Mouse (Mus musculus): Measurements from ENCODE around the gene Crtc2. TPM values are rescaled to one million over a fixed set of nuclear protein-coding genes. Genes with fewer than 3 reads are reported as not detected.
"Not testable (repeated sequence)": the region's sequence is repeated elsewhere in the genome, so short reads cannot be mapped to it uniquely, and the experiment has no call there.

The Crtc2 gene
- polyA plus RNA-seq, 1 experiment from 2014 or later = 28.4 TPM

DNA sequence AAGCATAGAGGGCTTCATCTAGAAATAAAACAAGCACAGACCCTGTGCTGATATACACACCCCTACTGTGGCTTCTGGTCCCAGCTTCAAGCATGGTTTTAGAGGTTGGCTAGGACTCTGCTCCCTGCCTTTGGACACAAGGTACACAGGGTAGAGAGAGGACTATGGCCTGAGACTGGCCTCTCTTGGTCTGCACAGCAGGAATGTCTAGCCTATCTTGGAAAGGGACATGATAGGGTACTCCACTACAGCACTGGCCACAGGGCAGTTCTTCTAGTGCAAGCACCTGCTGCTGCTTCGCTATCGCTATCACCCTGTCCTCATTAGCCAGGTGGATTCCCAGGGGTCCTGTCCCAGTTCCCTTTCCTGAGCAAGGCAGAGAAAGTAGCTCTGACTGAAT, 12.7 kb upstream of the Crtc2 start:
- ATAC-seq (ENCODE audit: low read depth) = no peak
- Histone ChIP-seq H3K4me1 (replicated peaks; ENCODE audit: control insufficient read depth, insufficient read depth, low read length) (peaks cover 4% of the 10 kb centered on the region; the same call in 1 of the 2 replicates), H3K4me2 (ENCODE audit: low read depth, low read length) (no peak overlapping the region), H3K4me3 (ENCODE audit: low read length) (no peak overlapping the region), H3K9ac (ENCODE audit: low read length) (no peak overlapping the region), H3K27ac (ENCODE audit: low read length) (no peak overlapping the region), H3K9me3 (ENCODE audit: control insufficient read depth, low read length) (no peaks in the 10 kb centered on the region), H3K27me3 (ENCODE audit: control insufficient read depth, insufficient read depth, low read depth, low read length) (no peaks in the 10 kb centered on the region), H3K36me3 (ENCODE audit: control insufficient read depth, insufficient read depth, low read length) (no peaks in the 10 kb centered on the region)
- 93% methylated on average over 2 of the region's 2 CpGs for WGBS

DNA sequence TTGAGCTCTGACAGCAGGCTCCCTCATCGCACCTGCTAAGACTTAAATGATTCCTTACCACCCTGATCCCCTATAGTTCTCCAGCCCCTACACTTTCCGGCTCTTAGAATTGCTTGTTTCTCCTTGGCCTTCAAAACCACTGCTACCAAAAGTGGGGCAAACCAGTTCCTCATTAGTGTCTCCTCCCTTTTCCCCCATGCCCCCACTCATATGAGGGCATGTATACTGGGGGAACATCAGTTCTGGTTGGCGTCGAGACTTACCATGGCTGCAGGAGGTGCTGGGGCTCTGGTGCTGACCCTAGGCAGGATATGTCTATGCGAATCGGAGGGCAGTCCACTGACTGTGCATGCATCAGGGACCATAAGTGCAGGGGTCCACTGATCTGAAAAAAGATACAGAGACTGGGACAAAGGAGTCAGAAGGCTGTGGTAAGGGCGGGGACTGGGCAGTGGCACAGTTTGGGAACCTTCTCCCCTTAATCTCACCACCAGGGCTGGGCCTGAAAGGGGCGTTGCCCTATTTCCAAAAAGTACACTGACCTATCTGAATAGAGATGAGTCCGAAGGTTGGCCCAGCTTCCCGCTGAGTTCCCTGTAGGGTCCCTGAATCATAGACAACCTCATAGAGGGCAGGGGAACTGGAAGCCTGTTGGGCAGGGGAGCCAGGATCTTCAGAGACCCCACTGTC, 12.1 kb upstream of the Crtc2 start:
- no peak for ATAC-seq (ENCODE audit: low read depth)
- no peak overlapping the region for H3K4me3 ChIP-seq (ENCODE audit: low read length)
- no peak overlapping the region for H3K4me2 ChIP-seq (ENCODE audit: low read depth, low read length)
- peaks cover 4% of the 10 kb centered on the region; the same call in 1 of the 2 replicates for H3K4me1 ChIP-seq (replicated peaks; ENCODE audit: control insufficient read depth, insufficient read depth, low read length)
- H3K27ac ChIP-seq (ENCODE audit: low read length) = no peak overlapping the region
- no peaks in the 10 kb centered on the region for H3K36me3 ChIP-seq (ENCODE audit: control insufficient read depth, insufficient read depth, low read length)
- no peak overlapping the region for H3K9ac ChIP-seq (ENCODE audit: low read length)
- WGBS = 83% methylated on average over 10 of the region's 10 CpGs
- H3K9me3 ChIP-seq (ENCODE audit: control insufficient read depth, low read length) = no peaks in the 10 kb centered on the region
- no peaks in the 10 kb centered on the region for H3K27me3 ChIP-seq (ENCODE audit: control insufficient read depth, insufficient read depth, low read depth, low read length)

- no peaks in the 10 kb centered on the region for H3K27me3 ChIP-seq (ENCODE audit: control insufficient read depth, insufficient read depth, low read depth, low read length)
- H3K4me2 ChIP-seq (ENCODE audit: low read depth, low read length) = peak within 1 kb of the TSS; percentile 72
- no peaks in the 10 kb centered on the region for H3K9me3 ChIP-seq (ENCODE audit: control insufficient read depth, low read length)
- WGBS = 5% methylated on average over 19 of the region's 19 CpGs
- H3K27ac ChIP-seq (ENCODE audit: low read length) = peak within 1 kb of the TSS; percentile 43
- peaks cover 7% of the 10 kb centered on the region for H3K4me1 ChIP-seq (replicated peaks; ENCODE audit: control insufficient read depth, insufficient read depth, low read length)
- peak within 1 kb of the TSS; percentile 57 for H3K9ac ChIP-seq (ENCODE audit: low read length)
- peak; percentile 63 for ATAC-seq (ENCODE audit: low read depth)
- H3K36me3 ChIP-seq (ENCODE audit: control insufficient read depth, insufficient read depth, low read length) = no peaks in the 10 kb centered on the region
- H3K4me3 ChIP-seq (ENCODE audit: low read length) = peak within 1 kb of the TSS; percentile 48
These were observed 10.8 kb upstream of the Crtc2 start, which contains the start of gene Creb3l4 for GRCm38 (mm10) chr3:90242984-90243775. TSS of gene Creb3l4 (minus strand) at chr3:90243512.

DNA sequence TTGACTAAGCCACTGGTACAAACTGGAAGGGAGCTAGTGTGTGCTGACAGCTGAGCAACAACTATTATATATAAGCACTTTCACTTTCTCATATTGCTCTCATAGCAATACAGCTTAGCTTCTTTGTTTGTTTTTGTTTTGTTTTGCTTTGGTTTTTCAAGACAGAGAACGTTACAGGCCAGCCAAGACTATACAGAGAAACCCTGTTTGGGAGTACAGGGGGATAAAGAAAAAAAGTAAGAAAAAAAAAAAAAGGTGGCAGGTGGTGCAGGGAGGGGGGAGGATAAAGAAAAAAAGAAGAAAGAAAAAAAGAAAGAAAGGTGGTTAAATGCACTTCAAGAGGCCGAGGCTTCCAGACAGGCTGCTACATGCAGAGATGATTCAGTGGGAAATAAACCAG, 8.6 kb upstream of the Crtc2 start:
- no peak overlapping the region for H3K9ac ChIP-seq (ENCODE audit: low read length)
- H3K27ac ChIP-seq (ENCODE audit: low read length) = no peak overlapping the region
- H3K9me3 ChIP-seq (ENCODE audit: control insufficient read depth, low read length) = no peaks in the 10 kb centered on the region
- 59% methylated on average over 2 of the region's 2 CpGs for WGBS
- no peak overlapping the region for H3K4me2 ChIP-seq (ENCODE audit: low read depth, low read length)
- no peaks in the 10 kb centered on the region for H3K36me3 ChIP-seq (ENCODE audit: control insufficient read depth, insufficient read depth, low read length)
- ATAC-seq (ENCODE audit: low read depth) = no peak
- H3K4me3 ChIP-seq (ENCODE audit: low read length) = no peak overlapping the region
- peaks cover 12% of the 10 kb centered on the region for H3K4me1 ChIP-seq (replicated peaks; ENCODE audit: control insufficient read depth, insufficient read depth, low read length)
- H3K27me3 ChIP-seq (ENCODE audit: control insufficient read depth, insufficient read depth, low read depth, low read length) = no peaks in the 10 kb centered on the region

DNA sequence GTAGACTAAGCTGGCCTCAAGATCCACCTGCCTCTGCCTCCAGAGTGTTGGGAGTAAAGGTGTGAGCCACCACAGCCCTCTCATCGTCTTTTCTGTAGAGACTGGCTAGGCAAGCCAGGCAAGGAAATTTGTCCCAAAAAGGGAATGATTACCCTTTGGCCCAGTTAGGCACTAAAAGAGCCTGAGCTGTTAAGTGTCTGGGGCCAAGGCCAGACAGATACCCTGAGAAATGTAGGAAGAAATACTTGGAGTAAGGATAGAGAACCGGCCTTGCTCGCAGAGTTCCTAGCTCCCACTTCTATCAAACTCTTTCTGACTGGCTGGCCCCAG, 6.4 kb upstream of the Crtc2 start:
- Histone ChIP-seq H3K4me1 (replicated peaks; ENCODE audit: control insufficient read depth, insufficient read depth, low read length) (peaks cover 12% of the 10 kb centered on the region), H3K4me2 (ENCODE audit: low read depth, low read length) (peak overlapping the region; percentile 72), H3K27me3 (ENCODE audit: control insufficient read depth, insufficient read depth, low read depth, low read length) (no peaks in the 10 kb centered on the region), H3K9ac (ENCODE audit: low read length) (peak overlapping the region; percentile 76), H3K27ac (ENCODE audit: low read length) (peak overlapping the region; percentile 97), H3K36me3 (ENCODE audit: control insufficient read depth, insufficient read depth, low read length) (peaks cover 10% of the 10 kb centered on the region), H3K4me3 (ENCODE audit: low read length) (peak overlapping the region; percentile 87), H3K9me3 (ENCODE audit: control insufficient read depth, low read length) (no peaks in the 10 kb centered on the region)
- no peak for ATAC-seq (ENCODE audit: low read depth)
- under 1% methylated on average over 3 of the region's 3 CpGs for WGBS

- peak; percentile 96 for ATAC-seq (ENCODE audit: low read depth)
- no peaks in the 10 kb centered on the region for H3K9me3 ChIP-seq (ENCODE audit: control insufficient read depth, low read length)
- peaks cover 10% of the 10 kb centered on the region for H3K36me3 ChIP-seq (ENCODE audit: control insufficient read depth, insufficient read depth, low read length)
- H3K27me3 ChIP-seq (ENCODE audit: control insufficient read depth, insufficient read depth, low read depth, low read length) = no peaks in the 10 kb centered on the region
- peak within 1 kb of the TSS; percentile 90 for H3K9ac ChIP-seq (ENCODE audit: low read length)
- peak within 1 kb of the TSS; percentile 80 for H3K4me2 ChIP-seq (ENCODE audit: low read depth, low read length)
- 0% methylated on average over 44 of the region's 44 CpGs for WGBS
- peak within 1 kb of the TSS; percentile 97 for H3K27ac ChIP-seq (ENCODE audit: low read length)
- peak within 1 kb of the TSS; percentile 87 for H3K4me3 ChIP-seq (ENCODE audit: low read length)
- H3K4me1 ChIP-seq (replicated peaks; ENCODE audit: control insufficient read depth, insufficient read depth, low read length) = peaks cover 9% of the 10 kb centered on the region
These were observed 5.8 kb upstream of the Crtc2 start, which contains the start of gene Slc39a1 for GRCm38 (mm10) chr3:90247960-90248745. TSS of gene Slc39a1 (plus strand) at chr3:90248172.

- Histone ChIP-seq H3K4me3 (ENCODE audit: low read length) (peak overlapping the region; percentile 87), H3K36me3 (ENCODE audit: control insufficient read depth, insufficient read depth, low read length) (peaks cover 10% of the 10 kb centered on the region), H3K27me3 (ENCODE audit: control insufficient read depth, insufficient read depth, low read depth, low read length) (no peaks in the 10 kb centered on the region), H3K9ac (ENCODE audit: low read length) (peak overlapping the region; percentile 90), H3K27ac (ENCODE audit: low read length) (peak overlapping the region; percentile 97), H3K4me1 (replicated peaks; ENCODE audit: control insufficient read depth, insufficient read depth, low read length) (peaks cover 9% of the 10 kb centered on the region), H3K4me2 (ENCODE audit: low read depth, low read length) (peak overlapping the region; percentile 80), H3K9me3 (ENCODE audit: control insufficient read depth, low read length) (no peaks in the 10 kb centered on the region)
- no peak; the same call in 1 of the 2 replicates for ATAC-seq (ENCODE audit: low read depth)
- whole genome bisulfite sequencing = 0% methylated on average over 10 of the region's 10 CpGs
These were observed 5.2 kb upstream of the Crtc2 start for GRCm38 (mm10) chr3:90248746-90249100.

DNA sequence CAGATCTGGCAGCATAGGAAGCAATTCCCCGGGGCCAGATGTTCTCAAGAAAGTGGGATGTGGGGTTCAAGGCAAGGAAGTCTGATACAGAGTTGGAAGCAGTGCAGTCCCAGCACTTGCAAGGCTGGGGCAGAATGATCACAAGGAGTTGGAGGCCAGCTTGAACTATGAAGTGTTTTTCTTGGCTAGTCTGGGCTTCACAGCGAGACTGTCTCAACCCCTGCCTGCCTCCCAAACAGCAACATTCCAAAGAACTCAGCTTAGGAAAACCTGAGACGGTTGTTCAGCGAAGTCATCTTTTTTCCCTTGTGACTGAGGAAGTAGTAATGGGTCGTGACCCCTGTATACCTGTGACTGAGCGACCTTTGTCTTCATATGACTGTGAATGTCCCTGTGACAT, 3.2 kb upstream of the Crtc2 start:
- Histone ChIP-seq H3K4me2 (ENCODE audit: low read depth, low read length) (no peak overlapping the region), H3K27me3 (ENCODE audit: control insufficient read depth, insufficient read depth, low read depth, low read length) (no peaks in the 10 kb centered on the region), H3K4me1 (replicated peaks; ENCODE audit: control insufficient read depth, insufficient read depth, low read length) (peaks cover 16% of the 10 kb centered on the region), H3K9ac (ENCODE audit: low read length) (no peak overlapping the region), H3K36me3 (ENCODE audit: control insufficient read depth, insufficient read depth, low read length) (peaks cover 10% of the 10 kb centered on the region), H3K27ac (ENCODE audit: low read length) (no peak overlapping the region), H3K9me3 (ENCODE audit: control insufficient read depth, low read length) (no peaks in the 10 kb centered on the region), H3K4me3 (ENCODE audit: low read length) (no peak overlapping the region)
- WGBS = 73% methylated on average over 6 of the region's 6 CpGs
- ATAC-seq (ENCODE audit: low read depth) = no peak

GRCm38 (mm10) chr3:90251731-90252226, 2.2 kb upstream of the Crtc2 start:
- ATAC-seq (ENCODE audit: low read depth); H3K4me2 ChIP-seq (ENCODE audit: low read depth, low read length): not testable (repeated sequence)
- 94% methylated on average over 10 of the region's 12 CpGs for WGBS

More at GRCm38 (mm10) chr3:90251731-90252226, 2.2 kb upstream of the Crtc2 start:
- not testable (repeated sequence) for H3K4me3 ChIP-seq (ENCODE audit: low read length); H3K27ac ChIP-seq (ENCODE audit: low read length); H3K36me3 ChIP-seq (ENCODE audit: control insufficient read depth, insufficient read depth, low read length); H3K9me3 ChIP-seq (ENCODE audit: control insufficient read depth, low read length); H3K27me3 ChIP-seq (ENCODE audit: control insufficient read depth, insufficient read depth, low read depth, low read length); H3K9ac ChIP-seq (ENCODE audit: low read length)
- peaks cover 21% of the 10 kb centered on the region for H3K4me1 ChIP-seq (replicated peaks; ENCODE audit: control insufficient read depth, insufficient read depth, low read length)

Measured in lung, embryonic 16.5 days (tissue).